Mouse (Mus musculus) hindbrain, embryonic 16.5 days (tissue): ENCODE data around the gene Capn5. TPM values are rescaled to one million over a fixed set of nuclear protein-coding genes. Genes with fewer than 3 reads are reported as not detected.
A peak's percentile ranks its signal among the peaks of the same experiment; 100 is the strongest.

Experiments used
- ATAC-seq: fragments of 200-750 bp; cut with Nextera tagmentation; 2 replicates; pipeline ENCODE4 v1.8.0; 2017; ENCODE audit warnings: moderate TSS enrichment, moderate library complexity
- H3K27ac ChIP-seq: fragments of 300-500 bp; sonication (generic); 2 replicates; pipeline ENCODE4 v1.5.1; 2014; ENCODE audit warnings: low read depth, mild to moderate bottlenecking, control low read depth, low read length, moderate library complexity
- H3K27me3 ChIP-seq: fragments of 300-500 bp; sonication (generic); replicated peaks from 2 replicates; pipeline ENCODE4 v1.6.1; 2014; ENCODE audit warnings: low read length; ENCODE audit not compliant: control insufficient read depth, insufficient read depth
- H3K36me3 ChIP-seq: fragments of 300-500 bp; sonication (generic); 2 replicates; pipeline ENCODE4 v1.6.1; 2014; ENCODE audit warnings: mild to moderate bottlenecking, low read length, moderate library complexity, mixed read lengths; ENCODE audit not compliant: control insufficient read depth, insufficient read depth
- H3K4me1 ChIP-seq: fragments of 300-500 bp; sonication (generic); 2 replicates; pipeline ENCODE4 v1.6.1; 2014; ENCODE audit warnings: low read depth, low read length; ENCODE audit not compliant: control insufficient read depth, insufficient read depth
- H3K4me2 ChIP-seq: fragments of 300-500 bp; sonication (generic); 2 replicates; pipeline ENCODE4 v1.6.1; 2014; ENCODE audit warnings: mild to moderate bottlenecking, low read length, control low read depth, moderate library complexity
- H3K4me3 ChIP-seq: fragments of 300-500 bp; sonication (generic); 2 replicates; pipeline ENCODE4 v1.5.1; 2014; ENCODE audit warnings: mild to moderate bottlenecking, low read length, control low read depth, moderate library complexity
- H3K9ac ChIP-seq: fragments of 300-500 bp; sonication (generic); 2 replicates; pipeline ENCODE4 v1.6.1; 2014; ENCODE audit warnings: low read depth, mild to moderate bottlenecking, control low read depth, low read length, moderate library complexity
- H3K9me3 ChIP-seq: fragments of 300-500 bp; sonication (generic); 2 replicates; pipeline ENCODE4 v1.6.1; 2014; ENCODE audit warnings: mild to moderate bottlenecking, low read length, moderate library complexity; ENCODE audit not compliant: control insufficient read depth
- WGBS: fragments of 180-500 bp; shearing (Covaris S2); extraction: QIAGEN DNeasy Blood & Tissue Kit; methylation state at CpG from one replicate; pipeline ENCODE4 v1.1.7; 2014; 5-methylcytosine and 5-hydroxymethylcytosine counted together
- polyA plus RNA-seq: library from polyadenylated mRNA; unstranded; fragments of >200 nt; fragmentation: Nextera tagmentation; extraction: Ambion mirVana; gene quantifications from 2 replicates; pipeline ENCODE4 v1.2.1, GENCODE M21; 2015

Capn5 gene
- polyA plus RNA-seq, 1 experiment from 2014 or later, result 27.3 TPM

DNA sequence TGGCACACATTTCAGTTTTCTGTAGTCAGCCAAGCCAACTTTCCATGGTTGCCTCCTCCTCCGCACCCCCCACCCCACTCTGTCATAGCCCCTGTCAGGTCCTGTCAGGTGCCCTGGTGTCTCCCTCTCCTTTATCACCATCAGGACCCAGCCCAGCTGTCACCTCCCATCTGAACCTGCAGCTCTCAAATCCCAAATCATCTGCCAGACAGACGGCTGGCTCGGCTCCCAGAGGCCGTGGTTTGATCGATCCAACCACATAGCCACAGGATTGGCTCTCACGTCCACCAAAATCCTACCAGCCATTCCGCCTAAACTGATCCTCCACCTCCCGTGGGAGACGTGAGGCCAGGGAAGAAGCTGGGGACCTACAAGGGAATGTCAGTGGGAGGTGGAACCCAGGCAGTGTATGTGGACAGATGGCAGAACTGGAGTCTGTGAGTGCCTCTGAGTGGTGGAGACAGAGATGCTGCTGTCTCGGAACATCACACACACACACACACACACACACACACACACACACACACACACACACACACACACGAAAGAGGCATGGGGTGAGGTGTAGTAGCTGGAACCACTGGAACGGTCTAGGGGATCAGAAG is 32.1 kb downstream of the Capn5 start:
- ATAC-seq, result no peak
- no peak overlapping the region for H3K4me2 ChIP-seq
- H3K9ac ChIP-seq, result no peak overlapping the region
- H3K9me3 ChIP-seq, result no peaks in the 10 kb centered on the region
- H3K36me3 ChIP-seq, result 0 out of 2 replicates have a peak, but pooled peaks cover 3% of the 10 kb centered on the region
- H3K4me3 ChIP-seq, result no peak overlapping the region
- H3K27ac ChIP-seq, result no peak overlapping the region
- 82% methylated on average over 12 of the region's 12 CpGs for WGBS
- H3K4me1 ChIP-seq, result peaks cover 5% of the 10 kb centered on the region
- H3K27me3 ChIP-seq, result no peaks in the 10 kb centered on the region

- 0 out of 2 replicates have a peak, but pooled peaks cover 3% of the 10 kb centered on the region for H3K36me3 ChIP-seq
- no peak within 1 kb of the TSS for H3K9ac ChIP-seq
- no peak within 1 kb of the TSS for H3K27ac ChIP-seq
- no peaks in the 10 kb centered on the region for H3K9me3 ChIP-seq
- peaks cover 9% of the 10 kb centered on the region for H3K4me1 ChIP-seq
- H3K4me2 ChIP-seq, result no peak within 1 kb of the TSS
- 91% methylated on average over 5 of the region's 5 CpGs for WGBS
- no peaks in the 10 kb centered on the region for H3K27me3 ChIP-seq
- no peak for ATAC-seq
- H3K4me3 ChIP-seq, result no peak within 1 kb of the TSS
Measured at GRCm38 (mm10) chr7:98145402-98145801, 32.7 kb downstream of the Capn5 start, which contains the start of gene Omp. TSS of gene Omp (minus strand) at chr7:98145502.

DNA sequence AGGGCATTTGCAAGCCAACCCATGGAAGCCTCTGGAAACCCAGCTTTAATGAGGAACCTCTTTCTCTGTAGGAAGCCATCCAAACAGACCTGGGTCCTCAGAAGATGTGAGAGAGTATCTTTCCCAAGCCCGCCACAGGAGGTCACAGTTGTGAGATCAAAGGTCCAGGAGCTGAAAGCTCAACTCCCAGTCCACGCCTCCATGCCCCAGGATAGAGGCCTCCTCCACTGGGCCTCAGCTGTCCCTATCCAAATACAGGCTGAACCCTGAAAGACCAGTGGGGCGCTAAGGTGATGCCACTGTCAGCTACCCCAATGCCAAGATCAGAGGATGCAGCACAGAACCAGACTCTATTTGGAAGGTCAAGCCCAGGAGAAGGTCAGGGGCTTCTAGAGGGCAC is 35.4 kb downstream of the Capn5 start:
- no peak overlapping the region; the same call in 1 of the 2 replicates for H3K27ac ChIP-seq
- H3K36me3 ChIP-seq, result 0 out of 2 replicates have a peak, but pooled peaks cover 3% of the 10 kb centered on the region
- no peak overlapping the region for H3K4me3 ChIP-seq
- no peaks in the 10 kb centered on the region for H3K9me3 ChIP-seq
- no peak overlapping the region for H3K4me2 ChIP-seq
- WGBS, result 74% methylated on average over 3 of the region's 3 CpGs
- no peaks in the 10 kb centered on the region for H3K27me3 ChIP-seq
- no peak for ATAC-seq
- H3K4me1 ChIP-seq, result peaks cover 11% of the 10 kb centered on the region
- no peak overlapping the region for H3K9ac ChIP-seq

- peak; percentile 58; the same call in 1 of the 2 replicates for ATAC-seq
- Histone ChIP-seq H3K9ac (no peak overlapping the region), H3K4me2 (no peak overlapping the region), H3K36me3 (0 out of 2 replicates have a peak, but pooled peaks cover 3% of the 10 kb centered on the region), H3K9me3 (no peaks in the 10 kb centered on the region), H3K27ac (no peak overlapping the region; the same call in 1 of the 2 replicates), H3K27me3 (no peaks in the 10 kb centered on the region), H3K4me3 (no peak overlapping the region), H3K4me1 (peaks cover 11% of the 10 kb centered on the region)
- WGBS, result 42% methylated on average over 8 of the region's 8 CpGs
Measured at GRCm38 (mm10) chr7:98142247-98142646, 35.8 kb downstream of the Capn5 start.

DNA sequence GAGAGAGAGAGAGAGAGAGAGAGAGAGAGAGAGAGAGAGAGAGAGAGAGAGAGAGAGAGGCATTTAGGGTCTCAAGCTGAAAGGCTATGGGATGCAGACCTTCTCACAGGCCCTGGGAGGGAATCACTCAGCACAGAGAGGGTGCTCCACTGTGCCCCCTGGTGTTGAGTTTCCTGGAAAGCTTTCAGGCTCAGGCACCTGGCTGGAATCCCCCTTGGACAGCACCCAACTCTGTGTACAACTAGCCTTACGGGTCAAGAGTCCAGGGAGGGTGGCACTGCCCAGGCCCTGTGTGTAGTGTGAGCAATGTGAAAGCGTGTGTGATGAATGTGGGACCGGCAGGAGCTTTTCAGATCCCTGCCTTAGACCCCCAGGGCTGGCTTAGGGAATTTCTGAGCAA is 36.9 kb downstream of the Capn5 start:
- H3K4me2 ChIP-seq, result no peak overlapping the region
- peaks cover 11% of the 10 kb centered on the region for H3K4me1 ChIP-seq
- ATAC-seq, result no peak
- H3K9me3 ChIP-seq, result no peaks in the 10 kb centered on the region
- H3K36me3 ChIP-seq, result no peaks in the 10 kb centered on the region
- 57% methylated on average over 3 of the region's 3 CpGs for WGBS
- peak overlapping the region; percentile 45; the same call in 1 of the 2 replicates for H3K27ac ChIP-seq
- no peaks in the 10 kb centered on the region for H3K27me3 ChIP-seq
- no peak overlapping the region for H3K4me3 ChIP-seq
- no peak overlapping the region for H3K9ac ChIP-seq

GRCm38 (mm10) chr7:98140597-98140996 is 37.5 kb downstream of the Capn5 start:
- H3K4me2 ChIP-seq, result no peak overlapping the region
- no peak overlapping the region for H3K9ac ChIP-seq
- 30% methylated on average over 2 of the region's 2 CpGs for WGBS
- H3K9me3 ChIP-seq, result no peaks in the 10 kb centered on the region
- peak overlapping the region; percentile 13; the same call in 1 of the 2 replicates for H3K27ac ChIP-seq
- H3K4me3 ChIP-seq, result no peak overlapping the region
- no peak for ATAC-seq
- H3K27me3 ChIP-seq, result no peaks in the 10 kb centered on the region
- no peaks in the 10 kb centered on the region for H3K36me3 ChIP-seq
- peaks cover 11% of the 10 kb centered on the region for H3K4me1 ChIP-seq

- H3K27me3 ChIP-seq, result no peaks in the 10 kb centered on the region
- no peak overlapping the region for H3K9ac ChIP-seq
- no peaks in the 10 kb centered on the region; the same call in 1 of the 2 replicates for H3K9me3 ChIP-seq
- H3K4me2 ChIP-seq, result no peak overlapping the region
- peaks cover 11% of the 10 kb centered on the region for H3K4me1 ChIP-seq
- ATAC-seq, result no peak
- H3K4me3 ChIP-seq, result no peak overlapping the region
- H3K27ac ChIP-seq, result no peak overlapping the region
- H3K36me3 ChIP-seq, result peaks cover 4% of the 10 kb centered on the region
- 16% methylated on average over 9 of the region's 9 CpGs for whole genome bisulfite sequencing
Measured at GRCm38 (mm10) chr7:98139216-98139615, 38.9 kb downstream of the Capn5 start.

DNA sequence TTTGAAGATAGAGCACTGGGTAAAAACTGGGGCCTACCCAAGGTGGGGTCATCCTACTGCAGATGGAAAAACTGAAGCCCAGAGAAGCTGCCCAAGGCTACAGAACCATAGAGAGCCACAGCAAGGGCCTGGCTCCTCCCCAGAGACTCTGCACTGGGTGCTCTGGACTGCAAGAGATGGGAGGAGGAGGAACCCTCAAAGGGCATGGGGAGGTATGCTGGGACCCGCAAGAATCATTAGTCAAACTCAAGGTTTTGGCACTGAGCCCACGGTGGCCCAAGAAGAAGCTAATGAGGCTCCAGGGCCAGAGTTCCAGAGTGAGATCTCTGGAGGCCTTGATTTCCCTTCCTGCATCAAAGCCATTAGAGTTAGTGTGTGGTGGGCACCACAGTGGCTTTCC is 40.1 kb downstream of the Capn5 start:
- Histone ChIP-seq H3K27ac (no peak overlapping the region), H3K4me2 (no peak overlapping the region), H3K4me1 (peaks cover 11% of the 10 kb centered on the region), H3K27me3 (no peaks in the 10 kb centered on the region), H3K9me3 (no peaks in the 10 kb centered on the region; the same call in 1 of the 2 replicates), H3K9ac (no peak overlapping the region), H3K4me3 (no peak overlapping the region), H3K36me3 (peaks cover 4% of the 10 kb centered on the region)
- ATAC-seq, result no peak
- 56% methylated on average over 2 of the region's 2 CpGs for WGBS

DNA sequence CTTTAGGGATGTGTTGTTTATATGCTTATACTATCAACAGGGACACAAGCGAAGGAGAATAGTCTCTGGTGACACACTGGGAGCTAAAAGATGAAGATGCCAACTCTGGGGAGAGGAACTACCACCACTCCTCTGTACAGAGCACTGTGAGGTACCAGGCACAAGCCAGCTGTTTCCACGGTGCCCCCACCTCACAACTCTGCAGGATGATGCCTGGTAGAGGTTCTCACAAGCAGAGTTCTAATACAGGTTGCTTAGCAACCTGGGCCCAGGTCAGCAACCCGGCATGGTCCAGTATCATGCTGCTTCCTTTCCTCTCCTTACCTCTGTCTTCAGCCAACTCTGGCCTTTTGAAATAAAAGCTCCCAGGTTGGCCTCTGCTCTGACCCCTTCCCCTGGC is 40.5 kb downstream of the Capn5 start:
- 35% methylated on average over 3 of the region's 3 CpGs for WGBS
- Histone ChIP-seq H3K4me3 (no peak overlapping the region), H3K27ac (no peak overlapping the region), H3K27me3 (no peaks in the 10 kb centered on the region), H3K9me3 (no peaks in the 10 kb centered on the region; the same call in 1 of the 2 replicates), H3K9ac (no peak overlapping the region), H3K4me1 (peaks cover 11% of the 10 kb centered on the region), H3K36me3 (peaks cover 7% of the 10 kb centered on the region), H3K4me2 (no peak overlapping the region)
- peak; percentile 12; the same call in 1 of the 2 replicates for ATAC-seq
